Mouse (Mus musculus) brain, adult 2 months (tissue): Measurements from ENCODE around the gene Samhd1.

Experiments
- DNase-seq: peaks from one replicate; pipeline ENCODE4 v3.0.0; 2011; ENCODE audit warnings: low read depth, low spot score

Gene Samhd1

GRCm38 (mm10) chr2:157073378-157074052 is 61.5 kb downstream of the Samhd1 start:
- peak; percentile 58 for DNase-seq

GRCm38 (mm10) chr2:157072316-157072990 is 62.6 kb downstream of the Samhd1 start:
- DNase-seq, result no peak

- peak; percentile 77 for DNase-seq
Observed at GRCm38 (mm10) chr2:157071556-157071955, 63.5 kb downstream of the Samhd1 start.

- peak; percentile 83 for DNase-seq
Observed at GRCm38 (mm10) chr2:157070365-157070764, 64.7 kb downstream of the Samhd1 start.

GRCm38 (mm10) chr2:157069755-157070315 is 65.2 kb downstream of the Samhd1 start:
- DNase-seq, result peak; percentile 66

- peak; percentile 99 for DNase-seq
Observed at GRCm38 (mm10) chr2:157069355-157069735, 65.7 kb downstream of the Samhd1 start.

GRCm38 (mm10) chr2:157068701-157069354 is 66.2 kb downstream of the Samhd1 start:
- DNase-seq, result peak; percentile 76

GRCm38 (mm10) chr2:157066731-157067430 is 68.2 kb downstream of the Samhd1 start:
- DNase-seq, result no peak

GRCm38 (mm10) chr2:157065879-157066226 is 69.2 kb downstream of the Samhd1 start:
- DNase-seq, result peak; percentile 55

- no peak for DNase-seq
Observed at GRCm38 (mm10) chr2:157064978-157065878, 69.8 kb downstream of the Samhd1 start.

- peak; percentile 84 for DNase-seq
Observed at GRCm38 (mm10) chr2:157064136-157064535, 70.9 kb downstream of the Samhd1 start.

- DNase-seq, result peak; percentile 88
Observed at GRCm38 (mm10) chr2:157063241-157063700, 71.8 kb downstream of the Samhd1 start.

- peak; percentile 94 for DNase-seq
Observed at GRCm38 (mm10) chr2:157060557-157061305, 74.3 kb downstream of the Samhd1 start.

GRCm38 (mm10) chr2:157060037-157060436 is 75.0 kb downstream of the Samhd1 start:
- DNase-seq, result peak; percentile 58

GRCm38 (mm10) chr2:157059166-157059565 is 75.9 kb downstream of the Samhd1 start:
- no peak for DNase-seq

- peak; percentile 96 for DNase-seq
Observed at GRCm38 (mm10) chr2:157058342-157058998, 76.6 kb downstream of the Samhd1 start.

GRCm38 (mm10) chr2:157057758-157058157 is 77.3 kb downstream of the Samhd1 start:
- no peak for DNase-seq

- no peak for DNase-seq
Observed at GRCm38 (mm10) chr2:157057186-157057585, 77.9 kb downstream of the Samhd1 start.

- no peak for DNase-seq
Observed at GRCm38 (mm10) chr2:157055721-157056120, 79.3 kb downstream of the Samhd1 start.
